Mouse (Mus musculus): ENCODE measurements around the gene Krtap4-6.

- TF ChIP-seq GATA1 (IDR thresholded peaks at IDR 0.05; ENCODE audit: low read length) = no peak
- TF ChIP-seq TAL1 (IDR thresholded peaks at IDR 0.05; ENCODE audit: low read length) = no peak
Measured at GRCm38 (mm10) chr11:99630890-99631289, 34.9 kb downstream of the Krtap4-6 start.

Data from erythroblast, embryonic 14.5 days (primary cell).